ENCODE assay signal across 8 mouse cellular contexts in genomic region chr8:94199202-94199869, GRCm38 (mm10). TPM values are rescaled to one million over a fixed set of nuclear protein-coding genes. Genes with fewer than 3 reads are reported as not detected.
A peak's percentile ranks its signal among the peaks of the same experiment; 100 is the strongest.
DNase-seq lines count a peak whose midpoint lies in the region; ATAC-seq and TF ChIP-seq lines count a peak whose summit lies in the region.

No protein-coding gene starts in this region.

- H3K4me3 ChIP-seq in forebrain, embryonic 16.5 days (replicated peaks; ENCODE audit: low read length), result no peak overlapping the region
- H3K4me3 ChIP-seq in kidney, adult 2 months (ENCODE audit: insufficient read depth, low read depth, low read length), result no peak overlapping the region
- no peak overlapping the region for H3K4me3 ChIP-seq in liver, embryonic 16.5 days (ENCODE audit: low read depth, low read length)
- H3K4me3 ChIP-seq in neural tube, embryonic 14.5 days (ENCODE audit: low read depth, low read length), result no peak overlapping the region

- WGBS in forebrain, embryonic 16.5 days, result 44% methylated on average over 10 of the region's 10 CpGs
- 45% methylated on average over 10 of the region's 10 CpGs for WGBS in kidney, adult 2 months
- WGBS in liver, embryonic 16.5 days (ENCODE audit: insufficient replicate concordance), result 43% methylated on average over 10 of the region's 10 CpGs
- 46% methylated on average over 10 of the region's 10 CpGs for WGBS in neural tube, embryonic 14.5 days

- TF ChIP-seq CTCF in kidney, adult 2 months (conservative IDR thresholded peaks at IDR 0.05; ENCODE audit: insufficient read depth, insufficient read length, low read depth, low read length), result peak; percentile 62

- no peak overlapping the region for H3K9ac ChIP-seq in forebrain, embryonic 16.5 days (replicated peaks; ENCODE audit: low read depth, low read length)
- H3K9ac ChIP-seq in liver, embryonic 16.5 days (ENCODE audit: low read depth, low read length), result no peak overlapping the region
- no peak overlapping the region for H3K9ac ChIP-seq in neural tube, embryonic 14.5 days (replicated peaks; ENCODE audit: low read depth, low read length)

- no peaks in the 10 kb centered on the region for H3K36me3 ChIP-seq in forebrain, embryonic 16.5 days (ENCODE audit: control insufficient read depth, insufficient read depth)
- no peaks in the 10 kb centered on the region for H3K36me3 ChIP-seq in kidney, adult 2 months (ENCODE audit: control insufficient read depth, insufficient read depth, low read length)
- no peaks in the 10 kb centered on the region for H3K36me3 ChIP-seq in liver, embryonic 16.5 days (ENCODE audit: control insufficient read depth, insufficient read depth)
- H3K36me3 ChIP-seq in neural tube, embryonic 14.5 days (ENCODE audit: control insufficient read depth, insufficient read depth, low read length), result no peaks in the 10 kb centered on the region

- peak; percentile 30 for DNase-seq in 3134 (ENCODE audit: extremely low read depth, insufficient read length, low spot score)
- peak; percentile 49 for DNase-seq in cerebellum, adult 11 months
- peak; percentile 72 for DNase-seq in kidney, adult 2 months
- no peak for DNase-seq in ovary, postnatal 10 days (ENCODE audit: low spot score)

- H3K27me3 ChIP-seq in forebrain, embryonic 16.5 days (replicated peaks; ENCODE audit: control insufficient read depth, insufficient read depth, low read length), result no peaks in the 10 kb centered on the region
- H3K27me3 ChIP-seq in kidney, adult 2 months (replicated peaks; ENCODE audit: control insufficient read depth, insufficient read depth, low read length), result no peaks in the 10 kb centered on the region
- H3K27me3 ChIP-seq in liver, embryonic 16.5 days (ENCODE audit: control insufficient read depth, insufficient read depth, low read depth, low read length), result no peaks in the 10 kb centered on the region; the same call in 1 of the 2 replicates
- H3K27me3 ChIP-seq in neural tube, embryonic 14.5 days (ENCODE audit: control insufficient read depth, insufficient read depth, low read length), result no peaks in the 10 kb centered on the region

- H3K4me2 ChIP-seq in forebrain, embryonic 16.5 days (ENCODE audit: low read length), result no peak overlapping the region
- H3K4me2 ChIP-seq in liver, embryonic 16.5 days (ENCODE audit: low read depth, low read length), result no peak overlapping the region
- H3K4me2 ChIP-seq in neural tube, embryonic 14.5 days (ENCODE audit: low read depth, low read length), result no peak overlapping the region

- peak; percentile 45 for ATAC-seq in CD4-positive, CD25-positive, alpha-beta regulatory T cell, adult 4 months
- ATAC-seq in forebrain, embryonic 16.5 days, result peak; percentile 64
- peak; percentile 27; the same call in 1 of the 2 replicates for ATAC-seq in liver, embryonic 16.5 days (ENCODE audit: low read depth)
- ATAC-seq in neural tube, embryonic 14.5 days (ENCODE audit: low read depth), result peak; percentile 44; the same call in 1 of the 2 replicates

- H3K9me3 ChIP-seq in forebrain, embryonic 16.5 days (ENCODE audit: control insufficient read depth, low read length), result no peaks in the 10 kb centered on the region
- no peaks in the 10 kb centered on the region for H3K9me3 ChIP-seq in liver, embryonic 16.5 days (replicated peaks; ENCODE audit: control insufficient read depth, low read length)
- H3K9me3 ChIP-seq in neural tube, embryonic 14.5 days (ENCODE audit: control insufficient read depth, low read length), result no peaks in the 10 kb centered on the region

- TF ChIP-seq POLR2A in kidney, adult 2 months (IDR thresholded peaks at IDR 0.05; ENCODE audit: low read depth, low read length), result no peak

- H3K4me1 ChIP-seq in forebrain, embryonic 16.5 days (replicated peaks; ENCODE audit: control insufficient read depth, insufficient read depth, low read length), result no peaks in the 10 kb centered on the region
- H3K4me1 ChIP-seq in kidney, adult 2 months (ENCODE audit: control insufficient read depth, insufficient read depth, low read length), result no peaks in the 10 kb centered on the region
- H3K4me1 ChIP-seq in liver, embryonic 16.5 days (ENCODE audit: control insufficient read depth, low read depth, low read length), result no peaks in the 10 kb centered on the region
- no peaks in the 10 kb centered on the region for H3K4me1 ChIP-seq in neural tube, embryonic 14.5 days (ENCODE audit: control insufficient read depth, insufficient read depth, low read length)

- no peak overlapping the region for H3K27ac ChIP-seq in forebrain, embryonic 16.5 days (ENCODE audit: low read length)
- no peak overlapping the region for H3K27ac ChIP-seq in kidney, adult 2 months (ENCODE audit: insufficient read depth, low read depth, low read length)
- H3K27ac ChIP-seq in liver, embryonic 16.5 days (ENCODE audit: low read length), result no peak overlapping the region
- no peak overlapping the region for H3K27ac ChIP-seq in neural tube, embryonic 14.5 days (ENCODE audit: low read depth, low read length)

RNA-seq across cellular contexts. Expression of gene Nup93, which starts 15.0 kb away (rescaled TPM):
- 10 to 100 TPM; 26.4 to 51.6 TPM for polyA plus RNA-seq in CD4-positive, CD25-positive, alpha-beta regulatory T cell, adult 4 months (2017; shearing (Covaris generic))
- polyA plus RNA-seq in forebrain, embryonic 16.5 days (2015; fragmentation: Nextera tagmentation; extraction: Ambion mirVana), result 63.8 and 66.7 TPM in 2 replicates
- 11.2 and 11.9 TPM in 2 replicates for polyA plus RNA-seq in kidney, adult 2 months (2012; rRNA removed)
- 34.0 and 37.7 TPM in 2 replicates for polyA plus RNA-seq in liver, embryonic 16.5 days (2015; fragmentation: Nextera tagmentation; extraction: Ambion mirVana)
- 58.4 and 67.4 TPM in 2 replicates for polyA plus RNA-seq in neural tube, embryonic 14.5 days (2014; fragmentation: Nextera tagmentation; extraction: Ambion mirVana)

RNA-seq across cellular contexts. Expression of gene Mt1, which starts 20.5 kb away (rescaled TPM):
- 1 to 10 TPM; 3.5 to 4.2 TPM for polyA plus RNA-seq in CD4-positive, CD25-positive, alpha-beta regulatory T cell, adult 4 months (2017; shearing (Covaris generic))
- polyA plus RNA-seq in forebrain, embryonic 16.5 days (2015; fragmentation: Nextera tagmentation; extraction: Ambion mirVana), result 75.0 and 96.2 TPM in 2 replicates
- 906 and 994 TPM in 2 replicates for polyA plus RNA-seq in kidney, adult 2 months (2012; rRNA removed)
- polyA plus RNA-seq in liver, embryonic 16.5 days (2015; fragmentation: Nextera tagmentation; extraction: Ambion mirVana), result 6,330 and 6,428 TPM in 2 replicates
- 65.7 and 123 TPM in 2 replicates for polyA plus RNA-seq in neural tube, embryonic 14.5 days (2014; fragmentation: Nextera tagmentation; extraction: Ambion mirVana)

RNA-seq across cellular contexts. Expression of gene Mt2, which starts 26.9 kb away (rescaled TPM):
- polyA plus RNA-seq in CD4-positive, CD25-positive, alpha-beta regulatory T cell, adult 4 months (2017; shearing (Covaris generic)), result not detected
- polyA plus RNA-seq in forebrain, embryonic 16.5 days (2015; fragmentation: Nextera tagmentation; extraction: Ambion mirVana), result 30.4 and 42.4 TPM in 2 replicates
- 57.6 and 80.2 TPM in 2 replicates for polyA plus RNA-seq in kidney, adult 2 months (2012; rRNA removed)
- polyA plus RNA-seq in liver, embryonic 16.5 days (2015; fragmentation: Nextera tagmentation; extraction: Ambion mirVana), result 1,547 and 1,681 TPM in 2 replicates
- polyA plus RNA-seq in neural tube, embryonic 14.5 days (2014; fragmentation: Nextera tagmentation; extraction: Ambion mirVana), result 15.3 and 28.9 TPM in 2 replicates

RNA-seq across cellular contexts. Expression of gene Mt3, which starts 46.9 kb away (rescaled TPM):
- polyA plus RNA-seq in CD4-positive, CD25-positive, alpha-beta regulatory T cell, adult 4 months (2017; shearing (Covaris generic)), result not detected
- polyA plus RNA-seq in forebrain, embryonic 16.5 days (2015; fragmentation: Nextera tagmentation; extraction: Ambion mirVana), result 191 and 212 TPM in 2 replicates
- 4.2 and 8.4 TPM in 2 replicates for polyA plus RNA-seq in kidney, adult 2 months (2012; rRNA removed)
- 0.18 and 0.19 TPM in 2 replicates for polyA plus RNA-seq in liver, embryonic 16.5 days (2015; fragmentation: Nextera tagmentation; extraction: Ambion mirVana)
- 203 and 295 TPM in 2 replicates for polyA plus RNA-seq in neural tube, embryonic 14.5 days (2014; fragmentation: Nextera tagmentation; extraction: Ambion mirVana)

Comparison
In these comparisons a context has a peak if more than half of its experiments do, and no peak if none do; other contexts are left out.
1. RNA of gene Mt1, which starts 20.5 kb away (polyA plus RNA-seq): 6,330 to 6,428 TPM in liver, embryonic 16.5 days, 906 to 994 TPM in kidney, adult 2 months, 65.7 to 123 TPM in neural tube, embryonic 14.5 days and 75.0 to 96.2 TPM in forebrain, embryonic 16.5 days; 3.5 to 4.2 TPM in CD4-positive, CD25-positive, alpha-beta regulatory T cell, adult 4 months; every median in the first group is over 10 times any median in the second.
2. RNA of gene Mt2, which starts 26.9 kb away (polyA plus RNA-seq): 1,547 to 1,681 TPM in liver, embryonic 16.5 days, 57.6 to 80.2 TPM in kidney, adult 2 months, 30.4 to 42.4 TPM in forebrain, embryonic 16.5 days and 15.3 to 28.9 TPM in neural tube, embryonic 14.5 days; not detected in CD4-positive, CD25-positive, alpha-beta regulatory T cell, adult 4 months; every median in the first group is over 10 times any median in the second.
3. Peak in every context shown above with its lines, with median percentiles within 50 percentile points of each other: ATAC-seq.